Mouse (Mus musculus) intestine, embryonic 16.5 days (tissue): ENCODE measurements around the gene Zfyve27. TPM values are rescaled to one million over a fixed set of nuclear protein-coding genes. Genes with fewer than 3 reads are reported as not detected.

Experiments used
- ATAC-seq: fragments of 200-750 bp; cut with Nextera tagmentation; 2 replicates; pipeline ENCODE4 v1.8.0; 2017; ENCODE audit warnings: moderate TSS enrichment, moderate library complexity
- H3K27ac ChIP-seq: fragments of 300-500 bp; sonication (generic); 2 replicates; pipeline ENCODE4 v1.5.1; 2014; ENCODE audit warnings: mild to moderate bottlenecking, low read length
- H3K27me3 ChIP-seq: fragments of 300-500 bp; sonication (generic); replicated peaks from 2 replicates; pipeline ENCODE4 v1.6.1; 2014; ENCODE audit warnings: low read length, control low read depth, mixed read lengths; ENCODE audit not compliant: control insufficient read depth, insufficient read depth
- H3K36me3 ChIP-seq: fragments of 300-500 bp; sonication (generic); 2 replicates; pipeline ENCODE4 v1.6.1; 2014; ENCODE audit warnings: low read length, control low read depth; ENCODE audit not compliant: control insufficient read depth, insufficient read depth
- H3K4me1 ChIP-seq: fragments of 300-500 bp; sonication (generic); 2 replicates; pipeline ENCODE4 v1.6.1; 2014; ENCODE audit warnings: low read length, control low read depth, mixed read lengths; ENCODE audit not compliant: control insufficient read depth, insufficient read depth
- H3K4me2 ChIP-seq: fragments of 300-500 bp; sonication (generic); 2 replicates; pipeline ENCODE4 v1.6.1; 2014; ENCODE audit warnings: low read depth, low read length, control low read depth
- H3K4me3 ChIP-seq: fragments of 300-500 bp; sonication (generic); 2 replicates; pipeline ENCODE4 v1.5.1; 2014; ENCODE audit warnings: mild to moderate bottlenecking, low read length
- H3K9ac ChIP-seq: fragments of 300-500 bp; sonication (generic); 2 replicates; pipeline ENCODE4 v1.6.1; 2014; ENCODE audit warnings: low read depth, low read length
- H3K9me3 ChIP-seq: fragments of 300-500 bp; sonication (generic); 2 replicates; pipeline ENCODE4 v1.6.1; 2016; ENCODE audit warnings: low read length, control low read depth; ENCODE audit not compliant: control insufficient read depth
- WGBS: fragments of 180-500 bp; shearing (Covaris S2); extraction: QIAGEN DNeasy Blood & Tissue Kit; methylation state at CpG from one replicate; pipeline ENCODE4 v1.1.7; 2014; 5-methylcytosine and 5-hydroxymethylcytosine counted together
- polyA plus RNA-seq: library from polyadenylated mRNA; unstranded; fragments of >200 nt; fragmentation: Nextera tagmentation; extraction: Ambion mirVana; gene quantifications from 2 replicates; pipeline ENCODE4 v1.2.1, GENCODE M21; 2015

Zfyve27 gene
- polyA plus RNA-seq, 1 experiment from 2014 or later, result 19.0 TPM

DNA sequence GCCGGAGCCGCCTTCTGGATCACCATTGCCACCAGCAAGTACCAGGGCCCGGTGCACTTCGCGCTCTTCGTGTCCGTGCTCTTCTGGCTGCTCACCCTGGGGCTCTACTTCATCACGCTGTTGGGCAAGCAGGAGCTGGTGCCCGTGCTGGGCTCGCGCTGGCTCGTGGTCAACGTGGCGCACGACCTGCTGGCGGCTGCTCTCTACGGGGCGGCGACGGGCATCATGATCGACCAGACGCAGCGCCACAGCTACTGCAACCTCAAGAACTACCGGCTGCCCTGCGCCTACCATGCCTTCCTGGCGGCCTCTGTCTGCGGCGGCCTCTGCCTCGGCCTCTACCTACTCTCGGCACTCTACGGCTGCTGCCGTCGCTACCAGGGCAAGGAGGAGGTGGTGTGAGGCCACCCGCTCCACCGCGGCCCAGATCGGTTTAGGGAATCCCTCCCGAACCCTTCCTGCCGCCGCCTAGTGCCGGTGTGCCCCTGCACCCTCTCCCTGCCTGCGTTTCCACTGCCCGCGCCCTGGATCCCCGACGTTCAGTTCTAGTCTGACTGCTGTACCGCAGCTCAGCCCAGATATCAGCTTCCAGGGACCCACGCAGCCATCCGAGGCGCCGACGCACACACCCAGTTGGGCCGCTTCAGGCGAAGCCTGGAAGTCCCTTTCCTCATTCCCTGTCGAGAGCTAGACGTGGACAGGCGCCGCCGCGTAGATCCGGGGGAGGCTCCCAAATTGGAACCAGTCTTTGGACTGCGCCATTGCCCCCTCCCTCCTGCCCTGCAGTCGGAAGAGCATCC is 15.8 kb upstream of the Zfyve27 start:
- under 1% methylated on average over 63 of the region's 63 CpGs for WGBS
- peak; percentile 21 for ATAC-seq

DNA sequence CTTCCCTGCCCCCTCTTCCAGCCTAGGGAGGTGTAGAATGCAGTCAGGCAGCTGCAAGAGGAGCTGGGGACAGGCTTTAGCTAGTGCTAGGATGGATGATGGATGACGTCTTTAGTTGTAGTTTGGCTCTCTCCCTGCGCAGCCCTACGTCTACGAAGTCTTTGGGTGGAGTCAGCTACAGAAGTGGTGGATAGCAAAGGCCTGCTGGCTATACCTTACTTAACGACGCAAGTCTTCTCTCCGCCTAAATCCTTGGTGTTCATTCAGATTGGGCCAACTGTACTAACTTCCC is 15.2 kb upstream of the Zfyve27 start:
- Histone ChIP-seq H3K27me3 (no peaks in the 10 kb centered on the region), H3K4me2 (peak overlapping the region; percentile 87), H3K9me3 (no peaks in the 10 kb centered on the region), H3K27ac (peak overlapping the region; percentile 87; the same call in 1 of the 2 replicates), H3K4me1 (peaks cover 31% of the 10 kb centered on the region), H3K36me3 (no peaks in the 10 kb centered on the region), H3K4me3 (peak overlapping the region; percentile 72), H3K9ac (peak overlapping the region; percentile 87)
- WGBS, result 18% methylated on average over 7 of the region's 7 CpGs
- ATAC-seq, result peak; percentile 38

More for the DNA sequence above, 15.8 kb upstream of the Zfyve27 start:
- no peaks in the 10 kb centered on the region for H3K27me3 ChIP-seq
- no peaks in the 10 kb centered on the region for H3K9me3 ChIP-seq
- peak overlapping the region; percentile 87 for H3K4me2 ChIP-seq
- peaks cover 31% of the 10 kb centered on the region for H3K4me1 ChIP-seq
- H3K9ac ChIP-seq, result peak overlapping the region; percentile 87
- peak overlapping the region; percentile 87 for H3K27ac ChIP-seq
- H3K4me3 ChIP-seq, result peak overlapping the region; percentile 72
- H3K36me3 ChIP-seq, result no peaks in the 10 kb centered on the region

DNA sequence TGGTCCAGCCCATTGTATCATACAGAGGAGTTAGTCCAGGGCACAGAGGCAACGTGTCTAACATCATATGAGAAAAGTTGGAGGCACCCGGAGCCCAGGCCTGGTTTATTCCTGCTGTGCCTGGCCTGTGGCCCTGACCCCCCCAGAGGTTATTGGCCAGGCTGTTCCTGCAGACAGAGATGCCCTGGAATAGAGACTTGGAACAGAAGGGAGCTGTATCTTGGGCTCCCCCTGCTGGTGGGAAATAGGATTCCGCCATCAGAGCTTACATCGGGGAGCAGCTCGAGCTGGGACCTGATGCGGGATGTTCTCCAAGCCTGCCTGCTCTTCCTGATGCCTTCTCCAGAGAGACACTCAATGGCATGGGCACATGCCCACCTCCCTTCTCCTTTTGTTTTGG is 11.8 kb upstream of the Zfyve27 start:
- WGBS, result 2% methylated on average over 6 of the region's 6 CpGs
- peak; percentile 38; the same call in 1 of the 2 replicates for ATAC-seq
- Histone ChIP-seq H3K36me3 (no peaks in the 10 kb centered on the region), H3K9ac (no peak overlapping the region), H3K4me1 (peaks cover 28% of the 10 kb centered on the region), H3K27me3 (no peaks in the 10 kb centered on the region), H3K9me3 (no peaks in the 10 kb centered on the region), H3K27ac (no peak overlapping the region), H3K4me3 (no peak overlapping the region), H3K4me2 (no peak overlapping the region)

DNA sequence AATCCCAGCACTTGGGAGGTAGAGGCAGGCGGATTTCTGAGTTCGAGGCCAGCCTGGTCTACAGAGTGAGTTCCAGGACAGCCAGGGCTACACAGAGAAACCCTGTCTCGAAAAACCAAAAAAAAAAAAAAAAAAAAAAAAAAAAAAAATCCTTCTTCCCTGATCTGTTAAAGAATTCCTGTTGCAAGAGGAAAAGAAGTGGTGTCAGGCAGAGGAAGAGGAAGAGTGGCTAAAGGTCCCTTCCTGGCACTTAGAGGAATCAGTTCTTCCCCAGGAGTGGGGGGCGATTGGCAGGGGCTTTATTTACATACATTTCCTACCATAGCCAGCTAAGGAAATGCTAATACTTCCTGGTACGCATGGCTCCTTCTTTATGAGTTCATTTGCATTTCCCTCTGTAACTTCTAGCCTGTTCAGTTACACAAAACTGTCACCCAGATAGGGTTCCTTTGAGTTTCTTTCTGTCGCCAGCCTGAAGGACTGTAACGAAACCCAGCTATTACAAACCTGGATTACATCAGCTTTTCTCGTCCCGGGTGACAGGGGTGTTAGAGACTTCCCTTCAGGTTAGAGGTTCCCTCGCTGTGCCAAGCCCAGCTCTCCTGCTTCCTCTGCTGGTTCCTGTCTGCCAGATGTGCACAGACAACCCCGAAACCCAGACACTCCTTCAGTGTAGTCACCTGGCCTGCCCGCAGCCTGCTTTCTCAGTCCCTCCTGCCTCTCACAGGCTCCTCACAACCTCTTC is 6.1 kb upstream of the Zfyve27 start:
- peaks cover 7% of the 10 kb centered on the region for H3K4me1 ChIP-seq
- H3K9ac ChIP-seq, result 0 out of 2 replicates have a peak overlapping the region, but pooled peaks have one; percentile 33
- H3K9me3 ChIP-seq, result no peaks in the 10 kb centered on the region
- no peak overlapping the region for H3K4me2 ChIP-seq
- no peaks in the 10 kb centered on the region for H3K27me3 ChIP-seq
- no peak for ATAC-seq
- H3K27ac ChIP-seq, result no peak overlapping the region
- 57% methylated on average over 12 of the region's 12 CpGs for WGBS
- no peak overlapping the region for H3K4me3 ChIP-seq
- no peaks in the 10 kb centered on the region for H3K36me3 ChIP-seq

DNA sequence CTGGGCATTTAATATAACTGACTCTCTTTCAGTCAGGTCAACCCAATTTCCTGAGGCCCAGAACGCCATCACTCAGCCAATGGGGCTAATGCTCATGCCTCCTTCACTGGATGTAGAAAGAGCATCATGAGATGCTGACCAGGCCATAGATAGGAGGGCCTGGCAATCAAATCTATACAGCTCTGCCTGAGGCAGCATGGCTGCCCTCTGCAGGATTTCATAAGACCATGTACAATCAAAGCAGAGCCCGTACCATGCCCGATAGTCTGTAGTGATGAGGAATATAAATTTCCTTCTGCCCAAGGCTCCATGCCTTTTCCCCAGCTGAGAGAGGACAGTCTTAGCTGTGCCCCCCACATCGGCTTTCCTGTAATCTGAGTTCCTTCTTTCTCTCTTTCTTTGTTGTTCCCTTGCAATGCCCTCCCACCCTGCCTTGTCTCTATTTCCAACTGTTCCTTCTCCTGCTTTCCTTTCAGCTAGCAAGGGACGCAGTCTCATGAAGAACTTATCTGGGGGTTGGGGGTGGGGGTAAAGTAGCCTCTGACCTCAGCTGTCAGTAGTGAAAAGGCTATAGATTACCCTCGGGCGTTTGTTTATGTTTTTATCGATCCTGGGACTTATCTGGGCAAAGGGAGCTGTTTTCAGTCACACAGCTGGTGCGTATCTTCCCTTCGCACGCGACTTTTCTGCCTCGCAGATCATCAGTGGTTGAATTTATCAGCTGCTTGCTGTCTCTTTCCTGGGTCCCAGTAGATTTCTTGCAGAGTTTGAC is 5.3 kb upstream of the Zfyve27 start:
- H3K9ac ChIP-seq, result 0 out of 2 replicates have a peak overlapping the region, but pooled peaks have one; percentile 33
- no peaks in the 10 kb centered on the region for H3K9me3 ChIP-seq
- no peak overlapping the region for H3K4me3 ChIP-seq
- peak; percentile 46; the same call in 1 of the 2 replicates for ATAC-seq
- 32% methylated on average over 13 of the region's 13 CpGs for WGBS
- no peaks in the 10 kb centered on the region for H3K36me3 ChIP-seq
- H3K27me3 ChIP-seq, result no peaks in the 10 kb centered on the region
- peaks cover 7% of the 10 kb centered on the region for H3K4me1 ChIP-seq
- 0 out of 2 replicates have a peak overlapping the region, but pooled peaks have one; percentile 16 for H3K4me2 ChIP-seq
- H3K27ac ChIP-seq, result no peak overlapping the region

DNA sequence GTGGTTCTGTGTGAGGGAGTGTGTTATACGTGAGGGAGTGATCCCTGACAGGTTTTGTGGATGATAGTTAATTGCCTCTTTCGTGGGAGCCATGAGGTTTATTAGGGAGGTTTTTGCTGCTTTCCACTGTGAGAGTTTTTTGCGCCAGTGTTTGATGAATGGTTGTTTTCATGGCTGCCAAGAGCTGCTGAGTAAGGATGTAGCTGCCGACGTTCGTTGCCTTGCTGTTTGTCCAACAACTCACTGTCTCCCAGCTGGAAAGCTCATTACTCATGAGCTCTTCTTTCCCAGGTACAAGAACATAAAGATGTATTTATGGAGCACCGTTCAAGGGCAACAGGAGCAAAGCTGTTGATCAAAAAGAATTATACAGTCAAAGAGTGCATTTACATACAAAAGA is 437 bp downstream of the Zfyve27 start:
- Histone ChIP-seq H3K4me2 (no peak overlapping the region), H3K4me1 (peaks cover 4% of the 10 kb centered on the region; the same call in 1 of the 2 replicates), H3K9ac (no peak overlapping the region), H3K9me3 (no peaks in the 10 kb centered on the region), H3K27me3 (no peaks in the 10 kb centered on the region), H3K4me3 (no peak overlapping the region), H3K27ac (no peak overlapping the region), H3K36me3 (no peaks in the 10 kb centered on the region)
- no peak for ATAC-seq
- WGBS, result 27% methylated on average over 7 of the region's 7 CpGs

DNA sequence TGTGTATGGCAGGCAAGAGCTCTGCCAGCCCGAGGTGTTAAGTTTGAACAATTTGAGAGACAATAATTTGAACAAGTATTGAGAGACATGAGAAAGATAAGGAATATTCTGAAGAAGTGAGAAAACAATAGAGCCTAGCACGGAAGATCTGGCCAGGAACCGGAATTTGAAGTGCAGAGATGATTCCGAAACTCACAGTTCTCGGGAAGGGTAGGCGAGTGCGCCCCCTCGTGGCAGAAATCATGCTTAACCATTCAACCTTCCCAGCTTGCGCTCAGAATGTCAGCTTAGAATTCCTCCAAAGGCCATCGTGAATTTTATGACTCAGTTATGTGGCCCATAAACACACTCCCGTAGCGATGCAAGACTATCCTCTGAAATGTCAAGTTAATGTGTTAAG is 2.4 kb downstream of the Zfyve27 start:
- no peak for ATAC-seq
- H3K9ac ChIP-seq, result no peak overlapping the region
- no peak overlapping the region for H3K4me3 ChIP-seq
- H3K36me3 ChIP-seq, result no peaks in the 10 kb centered on the region
- no peak overlapping the region for H3K27ac ChIP-seq
- WGBS, result 3% methylated on average over 12 of the region's 12 CpGs
- H3K27me3 ChIP-seq, result no peaks in the 10 kb centered on the region
- H3K4me2 ChIP-seq, result peak overlapping the region; percentile 30; the same call in 1 of the 2 replicates
- peaks cover 16% of the 10 kb centered on the region for H3K4me1 ChIP-seq
- H3K9me3 ChIP-seq, result no peaks in the 10 kb centered on the region

DNA sequence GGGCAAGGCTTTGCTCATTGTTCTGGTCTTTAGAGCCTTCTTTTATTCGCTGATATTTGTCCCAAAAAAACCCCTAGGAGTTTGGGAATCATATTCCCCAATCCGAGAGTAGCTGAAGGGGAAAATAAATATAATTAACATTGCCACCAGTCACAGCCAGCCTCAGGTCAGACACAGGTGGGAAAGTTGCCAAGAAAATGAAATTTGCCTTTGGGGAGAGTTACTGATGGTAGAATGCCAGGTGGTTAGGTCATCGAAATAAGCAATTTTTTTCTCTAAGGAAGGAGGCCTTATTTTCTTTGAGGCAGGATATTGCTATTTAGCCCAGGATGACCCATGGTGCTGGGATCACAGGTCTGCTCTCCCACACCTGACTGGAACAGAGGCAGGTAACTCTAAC is 3.0 kb downstream of the Zfyve27 start:
- no peak overlapping the region for H3K9ac ChIP-seq
- WGBS, result 49% methylated on average over 3 of the region's 3 CpGs
- no peak overlapping the region for H3K27ac ChIP-seq
- H3K4me1 ChIP-seq, result peaks cover 23% of the 10 kb centered on the region
- H3K4me3 ChIP-seq, result no peak overlapping the region
- no peaks in the 10 kb centered on the region for H3K36me3 ChIP-seq
- no peaks in the 10 kb centered on the region for H3K9me3 ChIP-seq
- ATAC-seq, result no peak
- H3K4me2 ChIP-seq, result no peak overlapping the region
- H3K27me3 ChIP-seq, result no peaks in the 10 kb centered on the region

DNA sequence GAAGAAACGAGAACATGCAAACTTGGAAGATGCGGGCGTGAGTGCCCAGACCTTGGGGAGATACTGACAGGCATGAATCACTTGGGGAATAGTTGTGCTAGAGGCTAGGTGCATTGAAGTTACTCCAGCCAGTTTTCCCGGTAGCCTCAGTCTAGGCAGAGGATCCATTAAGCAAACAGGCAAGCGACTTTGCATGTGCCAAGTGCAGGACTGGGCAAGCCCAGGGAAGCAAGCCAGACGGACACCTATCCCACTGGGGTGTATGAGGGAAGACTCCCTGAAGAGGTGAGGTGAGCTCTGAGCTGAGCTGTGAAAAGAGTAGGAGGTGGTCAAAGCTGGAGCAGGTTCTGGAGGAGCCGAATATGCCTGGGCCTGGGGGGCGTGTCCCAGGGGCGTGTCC is 3.7 kb downstream of the Zfyve27 start:
- no peak overlapping the region for H3K27ac ChIP-seq
- H3K27me3 ChIP-seq, result no peaks in the 10 kb centered on the region
- no peak overlapping the region for H3K4me2 ChIP-seq
- H3K36me3 ChIP-seq, result no peaks in the 10 kb centered on the region
- peaks cover 23% of the 10 kb centered on the region for H3K4me1 ChIP-seq
- no peak overlapping the region for H3K9ac ChIP-seq
- H3K4me3 ChIP-seq, result no peak overlapping the region
- ATAC-seq, result no peak
- no peaks in the 10 kb centered on the region for H3K9me3 ChIP-seq
- WGBS, result 67% methylated on average over 9 of the region's 9 CpGs
